Mouse (Mus musculus) adipocyte (in vitro differentiated cells): ENCODE results near the gene Ofcc1.

ENCODE experiments used
- DNase-seq: peaks from one replicate; pipeline ENCODE4 v3.0.0-alpha.2; 2016; ENCODE audit warnings: low spot score

Gene Ofcc1

DNA sequence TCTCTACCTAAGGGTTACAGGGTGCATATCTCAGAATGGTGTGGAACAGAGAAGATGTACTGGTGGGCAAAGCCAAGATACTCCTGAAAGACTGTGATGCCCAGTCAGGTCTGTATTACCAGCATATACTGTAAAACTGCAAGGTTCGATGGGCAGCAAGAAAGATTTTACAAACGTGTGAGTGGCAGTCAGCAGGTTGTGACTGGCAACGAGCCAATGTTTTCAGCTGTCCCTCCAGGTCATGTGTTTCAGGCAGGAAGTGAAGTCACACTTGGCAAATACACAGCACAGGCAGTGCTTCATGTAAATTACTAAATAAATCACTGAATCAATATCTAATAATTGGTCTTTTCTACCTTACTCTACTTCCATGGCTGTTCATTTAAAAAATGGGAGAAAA lies at the start of gene Ofcc1:
Gene Ofcc1, minus strand, starts transcription at position 163 of the 400 bp plus-strand sequence.
- DNase-seq: peak; percentile 2

DNA sequence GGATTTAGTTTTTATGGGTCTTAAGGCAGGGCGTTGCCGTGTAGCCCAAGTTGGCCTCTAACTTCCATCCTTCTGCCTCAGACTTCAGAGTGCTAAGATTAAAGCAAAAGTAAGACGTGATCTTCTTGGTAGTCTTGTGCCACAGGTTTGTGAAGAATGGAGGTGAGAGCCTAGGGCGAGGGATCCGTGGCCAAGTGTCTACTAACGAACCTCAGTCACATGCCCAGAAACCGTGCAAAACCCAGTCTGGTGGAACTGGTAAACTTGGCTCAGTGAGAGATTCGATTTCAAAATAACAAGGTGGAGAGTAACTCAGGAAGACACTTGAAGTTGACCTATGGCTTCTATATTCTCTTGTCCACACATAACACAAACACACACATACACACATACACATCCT lies 28.9 kb upstream of the Ofcc1 start:
- DNase-seq: no peak

- no peak for DNase-seq
Measured at GRCm38 (mm10) chr13:40387446-40387845, 26.2 kb upstream of the Ofcc1 start.

- no peak for DNase-seq
Measured at GRCm38 (mm10) chr13:40384962-40385361, 23.7 kb upstream of the Ofcc1 start.

DNA sequence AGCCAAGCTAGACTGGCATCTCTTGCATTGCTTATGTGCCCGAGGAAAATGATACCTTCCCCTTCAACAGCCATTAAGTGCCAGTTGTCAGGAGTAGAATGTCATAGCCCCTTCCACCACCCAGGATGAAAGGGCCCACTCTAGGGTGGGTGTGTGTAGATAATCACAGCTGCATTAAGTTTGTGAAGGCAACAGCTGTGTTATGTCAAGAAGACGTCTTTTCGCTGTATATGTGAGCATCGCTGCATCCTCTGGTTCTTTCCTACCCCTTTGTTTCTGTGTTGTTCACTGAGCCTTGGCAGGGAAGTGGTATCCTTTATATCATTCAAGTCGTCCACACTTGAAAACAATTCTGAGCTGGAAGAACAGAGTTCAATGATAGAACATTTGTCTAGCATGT lies 15.5 kb upstream of the Ofcc1 start:
- DNase-seq: no peak

GRCm38 (mm10) chr13:40366762-40367161 lies 5.5 kb upstream of the Ofcc1 start:
- no peak for DNase-seq

- DNase-seq: no peak
Measured at GRCm38 (mm10) chr13:40364855-40365254, 3.6 kb upstream of the Ofcc1 start.

DNA sequence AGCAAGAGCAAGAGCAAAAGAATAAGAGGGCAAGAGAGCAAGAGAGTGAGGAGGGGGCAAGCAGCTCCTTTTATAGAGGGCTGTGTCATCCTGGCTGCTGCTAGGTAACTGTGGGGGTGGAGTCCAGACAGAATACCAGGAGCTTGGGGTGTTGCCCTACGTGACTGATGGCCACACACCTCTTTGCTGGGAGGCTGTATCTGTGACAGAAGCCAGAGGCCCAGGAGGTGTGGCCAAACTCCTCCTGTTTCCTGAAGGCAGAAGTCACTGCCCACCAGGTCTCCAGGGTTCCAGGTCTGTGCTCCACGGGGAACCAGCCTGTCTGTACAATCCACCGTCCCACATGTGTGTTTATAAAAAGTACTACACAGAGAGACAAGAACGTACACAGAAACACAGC lies 558 bp downstream of the Ofcc1 start:
- no peak for DNase-seq

GRCm38 (mm10) chr13:40347045-40347444 lies 14.2 kb downstream of the Ofcc1 start:
- no peak for DNase-seq

- DNase-seq: no peak
Measured at GRCm38 (mm10) chr13:40323301-40323700, 37.9 kb downstream of the Ofcc1 start.

GRCm38 (mm10) chr13:40320814-40321525 lies 40.3 kb downstream of the Ofcc1 start:
- DNase-seq: no peak

DNA sequence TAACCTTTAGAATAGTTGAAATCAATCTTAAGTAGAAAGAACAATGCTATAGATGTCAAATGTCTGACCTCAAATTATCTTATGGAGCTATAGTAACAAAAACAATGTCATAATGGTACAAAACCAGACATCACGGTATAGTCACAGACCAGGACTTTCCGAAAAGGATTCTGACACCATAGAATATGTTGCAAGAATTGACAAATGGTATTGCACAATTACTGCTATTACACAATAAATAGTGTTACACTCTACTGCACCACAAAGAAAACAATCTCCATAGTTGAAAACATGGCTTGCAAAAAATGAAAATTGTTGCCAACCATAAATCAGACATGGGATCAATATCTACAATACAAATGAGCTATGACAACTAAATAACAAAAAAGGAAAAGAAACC lies 43.5 kb downstream of the Ofcc1 start:
- DNase-seq: no peak

- no peak for DNase-seq
Measured at GRCm38 (mm10) chr13:40315158-40315792, 46.0 kb downstream of the Ofcc1 start.

- DNase-seq: no peak
Measured at GRCm38 (mm10) chr13:40292891-40293290, 68.4 kb downstream of the Ofcc1 start.

DNA sequence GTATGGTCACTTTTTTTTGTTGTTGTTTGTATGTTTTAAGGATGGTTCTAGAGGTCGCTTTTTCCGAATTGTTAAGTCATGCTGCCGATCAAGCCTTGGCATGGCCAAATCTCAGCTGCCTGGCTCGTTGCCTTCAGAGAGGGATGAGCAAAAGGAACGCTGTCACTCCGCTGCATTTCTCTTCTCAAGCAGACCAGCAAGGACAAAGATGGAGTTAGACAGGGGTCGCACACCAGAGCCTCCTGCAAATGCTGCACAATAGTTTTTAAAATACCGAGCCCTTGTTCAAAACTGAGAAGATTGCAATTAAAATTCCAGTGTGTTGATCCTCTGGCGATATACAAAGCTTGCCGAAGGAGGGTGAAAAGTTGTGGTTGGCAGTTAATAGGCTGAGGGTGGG lies 70.4 kb downstream of the Ofcc1 start:
- no peak for DNase-seq

DNA sequence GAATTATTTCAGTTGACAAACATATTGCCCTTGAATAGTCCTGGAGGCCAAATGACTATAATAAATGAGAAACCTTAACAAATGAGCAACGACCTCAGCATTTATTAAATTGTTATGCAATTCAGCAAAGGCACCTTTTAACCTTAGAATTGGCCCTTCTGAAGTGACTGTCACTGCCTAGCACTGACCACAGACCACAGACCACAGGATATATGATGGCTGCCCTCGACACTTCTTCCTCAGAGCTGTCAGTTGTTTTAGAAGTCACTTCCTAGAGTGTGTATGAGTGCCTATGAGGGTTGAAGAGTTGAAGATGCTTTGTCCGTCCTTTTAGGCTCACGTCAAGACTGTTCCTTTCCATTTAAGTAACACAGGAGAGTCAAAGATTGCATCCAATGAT lies 72.6 kb downstream of the Ofcc1 start:
- no peak for DNase-seq

GRCm38 (mm10) chr13:40287266-40288002 lies 73.8 kb downstream of the Ofcc1 start:
- DNase-seq: no peak

DNA sequence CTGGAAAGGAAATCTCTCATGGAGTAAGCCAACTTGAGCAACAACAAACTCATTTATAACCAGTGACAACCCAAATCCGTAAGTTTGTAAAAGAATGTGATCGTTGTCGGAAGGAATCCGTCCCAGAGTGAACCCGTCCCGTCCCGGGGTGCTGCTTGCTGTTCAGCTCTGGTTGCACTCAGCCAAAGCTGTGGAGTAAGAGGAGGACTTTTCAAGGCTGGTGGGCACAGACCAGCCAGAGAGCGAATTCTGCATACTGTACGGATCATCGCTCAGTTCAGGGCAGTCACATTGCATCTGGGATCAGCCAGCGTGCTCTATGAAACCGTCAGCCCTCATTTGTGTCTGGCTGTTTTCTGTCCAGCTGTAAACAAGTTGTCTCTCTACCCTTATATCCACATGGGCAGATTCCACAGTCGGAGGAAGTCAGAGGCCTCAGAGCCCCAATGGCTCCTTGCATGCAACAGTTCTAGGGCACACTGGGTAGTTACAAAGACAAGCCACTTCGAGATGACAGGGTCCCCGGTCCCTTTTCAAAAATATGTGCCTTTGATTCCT lies 75.9 kb downstream of the Ofcc1 start:
- no peak for DNase-seq

- no peak for DNase-seq
Measured at GRCm38 (mm10) chr13:40280616-40281015, 80.6 kb downstream of the Ofcc1 start.

GRCm38 (mm10) chr13:40267546-40267945 lies 93.7 kb downstream of the Ofcc1 start:
- DNase-seq: no peak

DNA sequence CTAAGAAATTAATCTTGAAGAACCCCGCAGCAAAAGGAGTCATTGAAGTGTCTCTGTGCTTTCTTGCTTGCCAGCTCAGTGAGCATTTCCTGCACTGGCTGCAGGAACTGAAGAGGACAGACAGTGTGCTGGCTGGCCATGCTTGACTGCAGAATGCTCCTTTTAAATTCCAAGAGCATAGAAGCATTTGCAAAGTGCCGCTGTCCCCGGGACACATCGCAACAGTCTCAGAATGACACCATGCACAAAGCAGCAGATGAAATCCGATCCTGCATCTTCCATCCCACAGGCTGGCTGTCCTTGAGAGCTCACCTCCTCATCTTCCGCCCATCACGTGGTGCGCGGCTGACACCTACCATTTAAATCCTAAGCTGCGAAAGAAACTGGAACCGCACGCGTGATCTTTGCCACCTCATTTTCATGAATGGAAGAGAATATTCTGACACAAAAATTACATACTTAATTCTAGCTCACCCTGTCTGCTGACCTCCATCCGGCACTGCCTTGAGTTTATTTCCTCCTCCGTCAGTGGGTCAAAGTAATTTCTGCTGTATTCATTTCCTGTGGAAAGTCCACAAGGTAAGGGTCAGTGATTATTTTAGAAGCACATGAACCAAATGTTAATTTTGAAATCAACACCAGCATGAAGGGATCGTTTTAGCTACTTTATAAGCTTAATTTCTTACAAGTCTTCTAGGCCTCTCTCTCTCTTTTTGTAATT lies 98.0 kb downstream of the Ofcc1 start:
- DNase-seq: no peak

GRCm38 (mm10) chr13:40258757-40259156 lies 102.5 kb downstream of the Ofcc1 start:
- no peak for DNase-seq
